Mouse (Mus musculus) thymus, postnatal 10 days (tissue): Measurements from ENCODE around the gene Rbl2.

Experiments used
- DNase-seq, 2 experiments: peaks; one replicate each; pipeline ENCODE4 v3.0.0; 2021; ENCODE audit warnings: low spot score in 2 of 2

Rbl2 gene

GRCm38 (mm10) chr8:91069834-91070233 is at the start of gene Rbl2:
TSS of gene Rbl2 (plus strand) at chr8:91070057.
- DNase-seq: peak; percentile 89 to 92

- DNase-seq: peak in 1 of 2 experiments; percentile 15
Observed at GRCm38 (mm10) chr8:91034417-91034816, 35.4 kb upstream of the Rbl2 start.

DNA sequence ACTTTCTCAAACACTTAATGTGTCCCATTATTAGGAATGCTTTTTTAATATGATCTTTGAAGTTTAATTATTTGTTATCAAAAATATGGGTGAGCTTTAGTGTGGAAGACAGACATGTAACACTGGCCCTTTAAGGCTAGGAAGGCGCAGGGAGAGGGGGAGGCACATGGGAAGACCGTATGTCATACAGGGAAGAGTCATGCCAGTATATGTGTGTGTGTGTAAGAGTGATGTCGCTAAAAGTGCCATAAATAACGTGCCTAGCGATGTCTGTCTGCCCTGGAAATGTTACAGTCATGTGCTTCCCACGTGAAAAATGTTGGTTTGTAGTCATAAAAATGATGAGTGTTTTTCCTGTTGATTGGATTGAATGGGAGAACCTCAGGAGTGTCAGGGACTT is 33.0 kb upstream of the Rbl2 start:
- DNase-seq: no peak

- DNase-seq: no peak
Observed at GRCm38 (mm10) chr8:91038637-91039036, 31.2 kb upstream of the Rbl2 start.

GRCm38 (mm10) chr8:91046370-91046769 is 23.5 kb upstream of the Rbl2 start:
- DNase-seq: no peak

- DNase-seq: no peak
Observed at GRCm38 (mm10) chr8:91051037-91051436, 18.8 kb upstream of the Rbl2 start.

DNA sequence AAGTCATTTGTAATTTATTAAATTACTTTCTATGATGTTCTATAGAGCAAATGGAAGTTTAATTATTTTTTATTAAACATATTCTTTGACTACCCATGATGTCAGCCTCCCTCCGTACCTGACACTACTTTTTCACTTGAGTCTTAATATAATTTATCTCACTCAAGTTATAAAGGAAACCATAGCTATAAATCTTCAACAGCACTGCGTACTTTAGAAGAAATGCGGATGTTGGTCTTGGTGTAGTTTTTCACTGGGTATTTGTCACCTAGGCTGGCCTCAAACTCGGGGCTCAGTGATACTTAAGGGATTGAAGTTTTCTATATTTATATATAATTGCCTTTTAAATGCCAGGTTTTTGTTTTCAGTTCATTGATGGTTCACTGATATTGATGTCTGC is 15.4 kb upstream of the Rbl2 start:
- no peak for DNase-seq

- no peak for DNase-seq
Observed at GRCm38 (mm10) chr8:91056848-91057247, 13.0 kb upstream of the Rbl2 start.

GRCm38 (mm10) chr8:91059086-91059578 is 10.7 kb upstream of the Rbl2 start:
- no peak for DNase-seq

- DNase-seq: no peak
Observed at GRCm38 (mm10) chr8:91059884-91060510, 9.9 kb upstream of the Rbl2 start.

GRCm38 (mm10) chr8:91060555-91061471 is 9.0 kb upstream of the Rbl2 start:
- DNase-seq: peak in 1 of 2 experiments; percentile 28

GRCm38 (mm10) chr8:91065179-91065578 is 4.7 kb upstream of the Rbl2 start:
- DNase-seq: no peak

DNA sequence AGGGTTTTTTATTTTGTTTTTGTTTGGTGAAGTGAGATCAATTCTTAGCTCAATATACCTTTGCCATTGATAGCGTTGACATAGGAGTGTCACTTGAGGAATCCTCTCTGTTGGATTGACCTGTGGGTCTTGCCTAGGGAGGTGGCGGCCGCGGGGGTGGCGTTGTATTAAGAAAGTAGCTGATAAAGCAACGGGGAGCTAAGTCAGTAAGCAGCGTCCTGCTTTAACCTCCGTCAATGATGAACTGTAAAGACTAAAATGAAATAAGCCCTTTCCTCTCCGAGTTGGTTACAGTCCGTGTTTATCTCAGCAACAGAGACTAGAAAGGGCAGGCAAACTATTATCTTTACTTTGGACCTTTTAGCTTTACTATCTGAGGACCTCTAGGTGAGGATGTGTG is 450 bp upstream of the Rbl2 start:
- DNase-seq: no peak

DNA sequence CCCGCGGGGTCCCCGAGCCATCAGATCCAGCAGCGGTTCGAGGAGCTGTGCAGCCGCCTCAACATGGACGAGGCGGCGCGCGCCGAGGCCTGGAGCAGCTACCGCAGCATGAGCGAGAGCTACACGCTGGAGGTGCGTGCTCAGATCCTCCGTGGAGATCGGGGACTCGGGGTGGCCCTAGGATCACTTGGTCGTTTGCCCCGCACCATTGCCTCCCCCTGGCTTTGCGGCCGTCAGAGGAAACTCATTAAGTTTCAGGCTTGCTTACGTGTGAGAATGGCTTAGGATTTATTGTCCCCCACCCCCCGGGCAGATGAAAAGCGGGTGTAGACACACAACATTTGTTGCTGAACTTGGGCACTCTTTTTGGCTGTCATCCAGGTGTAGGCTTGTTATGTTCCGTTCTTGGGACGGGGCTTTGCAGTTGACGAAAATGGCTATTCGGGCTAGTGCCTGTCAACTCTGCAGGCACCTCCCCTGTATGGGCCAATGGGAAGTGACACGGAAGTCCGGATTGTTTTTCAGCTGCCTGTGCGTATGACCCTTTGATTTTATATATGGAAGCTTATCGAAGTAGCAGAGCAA is 510 bp downstream of the Rbl2 start:
- DNase-seq: peak; percentile 76 to 78

DNA sequence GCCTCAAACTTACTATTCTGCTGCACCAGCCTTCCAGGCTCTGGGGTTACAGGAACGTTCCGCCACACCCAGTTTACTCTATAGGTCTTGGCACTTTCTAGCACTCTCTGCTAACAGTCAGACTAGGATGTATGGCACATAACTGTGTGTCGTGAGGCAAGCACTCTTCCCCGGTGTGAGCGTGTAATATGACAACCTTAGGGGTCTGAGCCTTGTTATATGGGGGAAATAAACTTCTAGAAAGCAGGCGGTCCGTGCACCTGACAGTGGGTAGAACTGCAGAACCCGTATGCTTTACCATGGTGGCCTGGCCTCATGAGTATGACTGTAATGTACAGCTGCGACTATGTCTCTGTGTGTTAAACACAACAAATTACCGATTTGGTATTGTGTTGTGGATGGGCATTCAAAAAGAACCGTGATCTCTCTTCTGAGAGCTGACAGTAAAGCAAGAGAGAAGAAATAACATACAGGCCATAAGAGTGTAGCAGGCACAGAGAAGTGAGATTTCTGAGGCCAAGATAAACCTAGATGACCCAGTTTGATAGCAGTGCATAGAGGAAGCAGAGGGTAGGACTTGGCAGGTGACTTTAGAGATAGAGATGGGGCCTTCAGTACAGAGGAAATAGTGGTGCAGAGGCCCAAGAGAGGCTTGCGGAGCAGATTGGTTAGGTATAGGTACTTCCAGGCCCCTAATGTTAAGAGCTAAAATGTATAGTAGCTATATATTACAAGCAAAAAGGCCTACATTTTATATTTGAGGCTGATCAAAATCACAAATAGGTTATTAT is 7.4 kb downstream of the Rbl2 start:
- peak; percentile 58 to 60 for DNase-seq

DNA sequence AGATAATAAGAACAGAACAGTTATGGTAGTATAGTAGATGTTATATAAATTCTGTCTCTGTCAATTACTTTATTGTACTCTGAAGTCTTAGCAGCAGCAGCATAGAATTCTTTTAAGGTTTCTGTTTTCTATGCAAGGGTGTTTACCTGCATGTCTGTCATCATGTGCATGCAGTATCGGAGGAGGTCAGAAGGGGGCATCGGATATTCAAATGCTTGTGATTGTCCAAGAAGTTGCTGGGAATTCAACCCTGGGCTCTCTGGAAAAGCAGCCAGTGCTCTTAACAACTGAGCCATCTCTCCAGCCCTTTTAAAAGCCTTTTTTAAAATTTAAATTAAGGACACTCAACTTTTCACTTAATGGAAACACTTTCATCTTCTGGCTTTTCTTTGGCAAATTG is 9.8 kb downstream of the Rbl2 start:
- peak in 1 of 2 experiments; percentile 32 for DNase-seq

GRCm38 (mm10) chr8:91081911-91082310 is 12.1 kb downstream of the Rbl2 start:
- no peak for DNase-seq

DNA sequence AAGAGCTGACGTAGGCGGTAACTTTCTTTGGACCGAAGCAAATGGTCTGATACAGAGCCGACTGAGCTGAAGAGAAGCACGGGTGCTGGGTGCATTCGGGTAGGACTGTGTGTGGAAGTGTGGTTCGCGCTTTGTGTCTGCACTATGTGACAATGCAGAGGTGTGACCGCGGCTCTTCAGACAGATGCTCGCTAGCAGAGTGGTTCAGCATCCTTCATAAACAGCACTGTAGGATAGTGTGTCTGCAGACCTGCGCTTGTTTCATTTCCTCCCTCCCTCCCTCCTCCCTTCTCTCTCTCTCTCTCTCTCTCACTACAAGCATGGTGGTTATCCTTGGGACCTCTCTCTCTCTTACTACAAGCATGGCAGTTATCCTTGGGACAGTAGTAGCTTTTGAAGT is 12.6 kb downstream of the Rbl2 start:
- no peak for DNase-seq

DNA sequence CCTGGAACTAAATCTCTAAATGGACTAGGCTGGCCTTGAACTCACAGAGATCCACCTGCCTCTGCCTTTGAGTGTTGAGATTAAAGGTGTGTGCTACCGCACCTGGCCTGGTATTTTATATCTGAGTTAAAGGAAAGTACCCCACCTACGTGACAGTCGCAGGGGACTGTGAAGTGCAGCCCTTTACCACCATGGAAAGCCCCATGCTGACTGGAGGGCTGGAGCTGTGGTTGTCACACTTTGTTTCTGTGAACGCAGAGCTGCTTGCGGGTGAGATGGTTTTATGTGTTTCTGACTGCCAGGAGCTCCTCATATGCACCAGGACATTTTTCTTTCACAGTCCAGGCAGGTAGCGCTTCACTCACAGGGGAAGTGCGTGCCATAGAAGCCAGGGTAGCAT is 18.6 kb downstream of the Rbl2 start:
- no peak for DNase-seq

DNA sequence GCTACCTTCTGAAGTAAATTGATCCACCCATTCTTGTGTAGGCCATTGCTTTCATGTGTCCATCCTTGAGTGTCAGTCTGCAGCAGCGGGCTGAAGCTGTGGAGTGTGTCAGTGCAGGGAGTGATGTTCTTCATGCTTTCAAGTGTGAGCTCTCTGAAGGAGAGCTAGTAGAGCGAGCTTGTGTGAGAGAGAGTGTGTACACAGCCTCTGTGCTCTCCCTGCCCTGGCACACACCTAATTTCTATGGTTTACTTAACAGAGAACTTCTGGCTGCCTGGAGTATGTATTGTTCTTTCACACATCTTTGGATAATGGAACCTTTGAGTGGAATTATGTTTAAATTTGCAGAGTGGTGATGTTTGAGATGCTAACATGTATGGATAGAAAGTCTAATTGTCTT is 19.7 kb downstream of the Rbl2 start:
- DNase-seq: no peak

DNA sequence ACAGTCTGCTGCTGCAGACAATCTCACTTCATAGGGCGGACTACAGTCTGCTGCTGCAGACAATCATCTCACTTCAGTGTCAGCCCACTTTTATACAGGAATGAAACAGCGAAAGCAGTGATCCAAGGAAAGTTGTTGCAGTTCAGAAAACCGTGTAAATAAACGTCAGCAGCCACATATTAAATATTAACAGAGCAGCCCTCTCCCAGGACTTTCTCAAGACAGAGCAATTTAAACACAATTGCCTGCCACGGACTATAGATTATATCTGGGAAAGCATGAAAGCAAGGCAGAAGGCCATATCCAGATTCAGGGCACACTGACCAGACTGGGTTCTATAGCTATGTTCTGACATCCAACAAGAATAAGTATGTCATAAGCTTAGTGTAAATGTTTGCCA is 24.3 kb downstream of the Rbl2 start:
- no peak for DNase-seq

DNA sequence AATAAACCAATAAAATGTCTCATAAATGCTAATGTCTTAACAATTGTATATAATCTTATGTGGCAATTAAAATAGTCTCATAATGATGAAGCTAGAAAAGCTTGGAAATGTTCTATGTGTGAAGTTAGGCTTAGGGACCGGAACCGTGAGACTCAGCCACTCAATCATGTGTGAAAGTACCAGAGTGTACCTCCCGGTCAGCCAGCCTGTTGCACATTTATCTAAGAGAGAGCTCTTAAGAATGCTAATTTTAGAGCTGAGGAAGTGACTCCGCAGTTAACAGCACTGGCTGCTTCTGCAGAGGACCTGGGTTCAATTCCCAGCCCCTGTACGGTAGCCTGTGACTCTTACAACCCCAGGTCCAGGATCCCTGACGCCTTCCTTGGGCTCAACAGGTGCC is 28.2 kb downstream of the Rbl2 start:
- no peak for DNase-seq
